Mouse (Mus musculus) midbrain, embryonic 11.5 days (tissue): Measurements from ENCODE around the gene Ankrd24. TPM values are rescaled to one million over a fixed set of nuclear protein-coding genes. Genes with fewer than 3 reads are reported as not detected.

Experiments used
- ATAC-seq: fragments of 200-750 bp; cut with Nextera tagmentation; 2 replicates; pipeline ENCODE4 v1.8.0; 2017; ENCODE audit warnings: moderate TSS enrichment, moderate library complexity; ENCODE audit not compliant: low FRiP score
- DNase-seq: peaks from one replicate; pipeline ENCODE4 v3.0.0; 2015; ENCODE audit warnings: low spot score; ENCODE audit errors: missing footprints
- H3K27ac ChIP-seq: fragments of 300-500 bp; sonication (generic); 2 replicates; pipeline ENCODE4 v1.5.1; 2014; ENCODE audit warnings: low read depth, low read length
- H3K27me3 ChIP-seq: fragments of 300-500 bp; sonication (generic); 2 replicates; pipeline ENCODE4 v1.6.1; 2014; ENCODE audit warnings: mild to moderate bottlenecking, low read length, moderate library complexity, mixed read lengths; ENCODE audit not compliant: control insufficient read depth, insufficient read depth
- H3K36me3 ChIP-seq: fragments of 300-500 bp; sonication (generic); 2 replicates; pipeline ENCODE4 v1.6.1; 2014; ENCODE audit warnings: mild to moderate bottlenecking, low read length, moderate library complexity, mixed read lengths; ENCODE audit not compliant: control insufficient read depth, insufficient read depth
- H3K4me1 ChIP-seq: fragments of 300-500 bp; sonication (generic); 2 replicates; pipeline ENCODE4 v1.6.1; 2014; ENCODE audit warnings: low read length; ENCODE audit not compliant: control insufficient read depth, insufficient read depth
- H3K4me2 ChIP-seq: fragments of 300-500 bp; sonication (generic); 2 replicates; pipeline ENCODE4 v1.6.1; 2014; ENCODE audit warnings: mild to moderate bottlenecking, moderate library complexity
- H3K4me3 ChIP-seq: fragments of 300-500 bp; sonication (generic); 2 replicates; pipeline ENCODE4 v1.5.1; 2014; ENCODE audit warnings: low read depth, low read length
- H3K9ac ChIP-seq: fragments of 300-500 bp; sonication (generic); 2 replicates; pipeline ENCODE4 v1.6.1; 2014; ENCODE audit warnings: low read length
- H3K9me3 ChIP-seq: fragments of 300-500 bp; sonication (generic); 2 replicates; pipeline ENCODE4 v1.6.1; 2016; ENCODE audit warnings: low read length; ENCODE audit not compliant: control insufficient read depth
- WGBS: fragments of 180-500 bp; shearing (Covaris S2); extraction: QIAGEN DNeasy Blood & Tissue Kit; methylation state at CpG from one replicate; pipeline ENCODE4 v1.1.7; 2014; 5-methylcytosine and 5-hydroxymethylcytosine counted together
- polyA plus RNA-seq: library from polyadenylated mRNA; unstranded; fragments of >200 nt; fragmentation: Nextera tagmentation; extraction: Ambion mirVana; gene quantifications from 2 replicates; pipeline ENCODE4 v1.2.1, GENCODE M21; 2014

Ankrd24 gene
- polyA plus RNA-seq, 1 experiment from 2014 or later: 4.2 TPM

GRCm38 (mm10) chr10:81602741-81603151, 25.6 kb upstream of the Ankrd24 start:
- Histone ChIP-seq H3K4me3 (no peak overlapping the region), H3K27ac (no peak overlapping the region)
- 28% methylated on average over 4 of the region's 4 CpGs for WGBS

GRCm38 (mm10) chr10:81604019-81604967, 24.0 kb upstream of the Ankrd24 start:
- WGBS: 78% methylated on average over 12 of the region's 12 CpGs
- DNase-seq: no peak
- no peak; the same call in 1 of the 2 replicates for ATAC-seq
- H3K9me3 ChIP-seq: no peaks in the 10 kb centered on the region
- no peak overlapping the region for H3K4me2 ChIP-seq
- no peak overlapping the region for H3K27ac ChIP-seq
- 0 out of 2 replicates have a peak overlapping the region, but pooled peaks have one; percentile 27 for H3K9ac ChIP-seq
- H3K36me3 ChIP-seq: no peaks in the 10 kb centered on the region
- peaks cover 16% of the 10 kb centered on the region for H3K27me3 ChIP-seq
- H3K4me1 ChIP-seq: peaks cover 19% of the 10 kb centered on the region
- H3K4me3 ChIP-seq: no peak overlapping the region

More at GRCm38 (mm10) chr10:81602741-81603151, 25.6 kb upstream of the Ankrd24 start:
- Histone ChIP-seq H3K27me3 (peaks cover 29% of the 10 kb centered on the region), H3K9ac (no peak overlapping the region), H3K4me2 (no peak overlapping the region), H3K4me1 (peaks cover 19% of the 10 kb centered on the region), H3K9me3 (no peaks in the 10 kb centered on the region), H3K36me3 (no peaks in the 10 kb centered on the region)
- DNase-seq: peak; percentile 91
- ATAC-seq: no peak

GRCm38 (mm10) chr10:81604968-81605665, 23.2 kb upstream of the Ankrd24 start:
- Histone ChIP-seq H3K9ac (peak overlapping the region; percentile 43), H3K4me3 (peak overlapping the region; percentile 29), H3K27ac (peak overlapping the region; percentile 76), H3K4me1 (peaks cover 19% of the 10 kb centered on the region), H3K27me3 (peaks cover 9% of the 10 kb centered on the region), H3K4me2 (peak overlapping the region; percentile 62), H3K9me3 (no peaks in the 10 kb centered on the region), H3K36me3 (no peaks in the 10 kb centered on the region)
- ATAC-seq (peak; percentile 2), DNase-seq (peak; percentile 98)
- WGBS: 20% methylated on average over 29 of the region's 29 CpGs

- no peaks in the 10 kb centered on the region for H3K36me3 ChIP-seq
- 4% methylated on average over 14 of the region's 14 CpGs for WGBS
- DNase-seq (no peak), ATAC-seq (peak; percentile 18; the same call in 1 of the 2 replicates)
- peak overlapping the region; percentile 29 for H3K4me3 ChIP-seq
- peaks cover 9% of the 10 kb centered on the region for H3K27me3 ChIP-seq
- H3K4me1 ChIP-seq: peaks cover 17% of the 10 kb centered on the region
- H3K4me2 ChIP-seq: peak overlapping the region; percentile 62
- H3K9ac ChIP-seq: peak overlapping the region; percentile 43
- H3K9me3 ChIP-seq: no peaks in the 10 kb centered on the region
- H3K27ac ChIP-seq: peak overlapping the region; percentile 76
These were observed 22.7 kb upstream of the Ankrd24 start for GRCm38 (mm10) chr10:81605666-81605973.

- WGBS: under 1% methylated on average over 39 of the region's 39 CpGs
- Histone ChIP-seq H3K27ac (peak within 1 kb of the TSS; percentile 76), H3K9ac (peak within 1 kb of the TSS; percentile 61), H3K36me3 (no peaks in the 10 kb centered on the region), H3K4me2 (peak within 1 kb of the TSS; percentile 68), H3K27me3 (peaks cover 9% of the 10 kb centered on the region), H3K9me3 (no peaks in the 10 kb centered on the region), H3K4me1 (peaks cover 13% of the 10 kb centered on the region), H3K4me3 (peak within 1 kb of the TSS; percentile 43)
- peak; percentile 98 for DNase-seq
- peak; percentile 87 for ATAC-seq
These were observed 22.2 kb upstream of the Ankrd24 start, which contains the start of gene BC025920 for GRCm38 (mm10) chr10:81605974-81606751. TSS of gene BC025920 (plus strand) at chr10:81606270.

GRCm38 (mm10) chr10:81608308-81608707, 20.0 kb upstream of the Ankrd24 start:
- Histone ChIP-seq H3K4me3 (no peak overlapping the region), H3K27ac (no peak overlapping the region), H3K27me3 (no peaks in the 10 kb centered on the region), H3K4me2 (no peak overlapping the region), H3K36me3 (no peaks in the 10 kb centered on the region), H3K9me3 (no peaks in the 10 kb centered on the region), H3K9ac (no peak overlapping the region), H3K4me1 (peaks cover 6% of the 10 kb centered on the region; the same call in 1 of the 2 replicates)
- no peak for DNase-seq
- 95% methylated on average over 1 of the region's 1 CpGs for WGBS
- no peak for ATAC-seq

GRCm38 (mm10) chr10:81612779-81613178, 15.6 kb upstream of the Ankrd24 start:
- DNase-seq (no peak), ATAC-seq (no peak)
- Histone ChIP-seq H3K4me2 (no peak overlapping the region), H3K4me3 (no peak overlapping the region), H3K4me1 (no peaks in the 10 kb centered on the region), H3K27me3 (no peaks in the 10 kb centered on the region), H3K9me3 (no peaks in the 10 kb centered on the region), H3K36me3 (no peaks in the 10 kb centered on the region), H3K27ac (no peak overlapping the region), H3K9ac (no peak overlapping the region)
- WGBS: 74% methylated on average over 3 of the region's 3 CpGs

GRCm38 (mm10) chr10:81615486-81615885, 12.9 kb upstream of the Ankrd24 start:
- no peak overlapping the region for H3K4me2 ChIP-seq
- H3K27ac ChIP-seq: no peak overlapping the region
- H3K9ac ChIP-seq: no peak overlapping the region
- DNase-seq (no peak), ATAC-seq (no peak)
- H3K27me3 ChIP-seq: no peaks in the 10 kb centered on the region
- H3K36me3 ChIP-seq: 0 out of 2 replicates have a peak, but pooled peaks cover under 1% of the 10 kb centered on the region
- no peak overlapping the region for H3K4me3 ChIP-seq
- 70% methylated on average over 6 of the region's 6 CpGs for WGBS
- H3K9me3 ChIP-seq: no peaks in the 10 kb centered on the region
- H3K4me1 ChIP-seq: no peaks in the 10 kb centered on the region
